Mouse (Mus musculus) cerebellum, adult 2 months (tissue): ENCODE measurements around the gene Gm5475.

ENCODE experiments used
- CTCF ChIP-seq: fragments of 200-500 bp; IDR thresholded peaks from 2 replicates; pipeline ENCODE4 v1.5.1; 2011; ENCODE audit warnings: low read depth, mild to moderate bottlenecking, control low read depth, low read length, moderate library complexity, borderline replicate concordance; ENCODE audit not compliant: insufficient read depth
- POLR2A ChIP-seq: fragments of 200-500 bp; IDR thresholded peaks from 2 replicates; pipeline ENCODE4 v1.6.1; 2011; ENCODE audit warnings: low read length, control low read depth, borderline replicate concordance; ENCODE audit not compliant: insufficient read depth

- TF ChIP-seq CTCF (no peak), POLR2A (no peak)
These were observed 739 bp upstream of the Gm5475 start for GRCm38 (mm10) chr15:100421059-100421757.
